Mouse (Mus musculus) neural tube, embryonic 15.5 days (tissue): ENCODE data around the gene Zfp534. TPM values are rescaled to one million over a fixed set of nuclear protein-coding genes. Genes with fewer than 3 reads are reported as not detected.
"Not testable (repeated sequence)": the region's sequence is repeated elsewhere in the genome, so short reads cannot be mapped to it uniquely, and the experiment has no call there.

Source experiments
- ATAC-seq: fragments of 200-750 bp; cut with Nextera tagmentation; 2 replicates; pipeline ENCODE4 v1.8.0; 2017; ENCODE audit warnings: mild to moderate bottlenecking, moderate TSS enrichment, moderate library complexity; ENCODE audit not compliant: low FRiP score
- H3K27ac ChIP-seq: fragments of 300-500 bp; sonication (generic); replicated peaks from 2 replicates; pipeline ENCODE4 v1.5.1; 2015; ENCODE audit warnings: mild to moderate bottlenecking, inconsistent platforms
- H3K27me3 ChIP-seq: fragments of 300-500 bp; sonication (generic); replicated peaks from 2 replicates; pipeline ENCODE4 v1.6.1; 2015; ENCODE audit warnings: inconsistent platforms
- H3K36me3 ChIP-seq: fragments of 300-500 bp; sonication (generic); 2 replicates; pipeline ENCODE4 v1.6.1; 2015; ENCODE audit warnings: inconsistent platforms
- H3K4me1 ChIP-seq: fragments of 300-500 bp; sonication (generic); 2 replicates; pipeline ENCODE4 v1.6.1; 2015; ENCODE audit warnings: inconsistent platforms
- H3K4me2 ChIP-seq: fragments of 300-500 bp; sonication (generic); 2 replicates; pipeline ENCODE4 v1.6.1; 2015; ENCODE audit warnings: inconsistent platforms, mild to moderate bottlenecking, moderate library complexity
- H3K4me3 ChIP-seq: fragments of 300-500 bp; sonication (generic); replicated peaks from 2 replicates; pipeline ENCODE4 v1.5.1; 2015; ENCODE audit warnings: mild to moderate bottlenecking, inconsistent platforms
- H3K9ac ChIP-seq: fragments of 300-500 bp; sonication (generic); replicated peaks from 2 replicates; pipeline ENCODE4 v1.6.1; 2015; ENCODE audit warnings: mild to moderate bottlenecking, inconsistent platforms
- H3K9me3 ChIP-seq: fragments of 300-500 bp; sonication (generic); replicated peaks from 2 replicates; pipeline ENCODE4 v1.6.1; 2016; ENCODE audit warnings: inconsistent platforms
- WGBS: fragments of 180-500 bp; shearing (Covaris S2); methylation state at CpG from one replicate; pipeline ENCODE4 v1.1.7; 2015; ENCODE audit warnings: mixed read lengths; 5-methylcytosine and 5-hydroxymethylcytosine counted together
- polyA plus RNA-seq: library from polyadenylated mRNA; unstranded; fragments of >200 nt; fragmentation: Nextera tagmentation; extraction: Ambion mirVana; gene quantifications from 2 replicates; pipeline ENCODE4 v1.2.1, GENCODE M21; 2015

Gene Zfp534
- not detected in 2 replicates for polyA plus RNA-seq

- H3K4me1 ChIP-seq, ATAC-seq, H3K4me3 ChIP-seq, H3K27ac ChIP-seq, H3K9me3 ChIP-seq, H3K9ac ChIP-seq, H3K4me2 ChIP-seq, H3K36me3 ChIP-seq, H3K27me3 ChIP-seq: not testable (repeated sequence)
- WGBS, result 79% methylated on average over 2 of the region's 3 CpGs
Observed at GRCm38 (mm10) chr4:147702453-147702852, at the start of gene Zfp534. Zfp534 (minus strand) TSS chr4:147702553.

DNA sequence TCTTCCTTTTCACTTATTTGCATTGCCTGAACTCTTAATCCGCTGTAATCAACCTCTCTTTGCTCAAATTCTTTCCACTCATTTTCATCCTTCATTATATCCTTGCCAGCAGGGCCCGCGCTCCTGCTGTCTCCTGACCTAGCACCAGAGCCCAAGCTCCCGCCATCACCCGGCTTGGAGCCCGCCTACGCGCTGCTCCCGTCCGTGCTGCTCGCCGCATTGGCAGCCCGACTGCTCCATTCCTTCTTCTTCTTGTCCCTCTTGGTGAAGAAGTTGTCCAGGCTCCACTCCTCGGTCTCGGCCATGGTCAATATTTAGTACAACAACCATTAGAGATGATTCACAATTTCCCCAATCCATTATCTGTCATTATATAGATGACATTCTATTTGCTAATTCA, 43.9 kb upstream of the Zfp534 start:
- WGBS, result 97% methylated on average over 14 of the region's 15 CpGs
- not testable (repeated sequence) for H3K36me3 ChIP-seq, H3K27me3 ChIP-seq, ATAC-seq, H3K4me3 ChIP-seq, H3K4me2 ChIP-seq, H3K9me3 ChIP-seq, H3K9ac ChIP-seq, H3K4me1 ChIP-seq, H3K27ac ChIP-seq

- not testable (repeated sequence) for H3K9me3 ChIP-seq, H3K27ac ChIP-seq, H3K36me3 ChIP-seq, H3K27me3 ChIP-seq, ATAC-seq, H3K9ac ChIP-seq, H3K4me1 ChIP-seq
- H3K4me2 ChIP-seq, result peak overlapping the region; percentile 55
- H3K4me3 ChIP-seq, result peak overlapping the region; percentile 38
- WGBS, result 33% methylated on average over 63 of the region's 63 CpGs
Observed at GRCm38 (mm10) chr4:147738636-147739369, 36.5 kb upstream of the Zfp534 start.

DNA sequence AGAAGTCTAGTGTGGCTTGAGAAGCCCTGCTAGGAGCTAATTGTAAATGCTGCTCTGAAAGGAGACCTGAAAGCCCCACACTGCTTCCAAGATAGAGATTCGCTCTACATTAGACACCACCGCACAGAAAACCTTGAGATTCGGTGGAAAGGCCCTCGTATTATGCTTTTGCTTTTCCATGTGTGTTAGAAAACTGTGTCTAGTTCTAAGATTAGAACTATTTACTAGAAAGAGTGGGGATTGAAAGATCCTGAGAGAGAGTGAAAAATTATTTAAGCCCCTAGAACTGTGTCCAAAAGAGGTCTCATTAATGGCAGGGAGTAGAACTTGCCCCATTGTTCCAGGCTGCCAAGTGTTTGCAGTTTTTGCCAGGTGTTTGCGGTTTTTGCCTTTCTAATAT, 47.1 kb downstream of the Zfp534 start:
- H3K9me3 ChIP-seq, H3K4me1 ChIP-seq, H3K27ac ChIP-seq, H3K36me3 ChIP-seq, H3K4me3 ChIP-seq, H3K9ac ChIP-seq, H3K27me3 ChIP-seq, H3K4me2 ChIP-seq, ATAC-seq: not testable (repeated sequence)
- 91% methylated on average over 5 of the region's 5 CpGs for WGBS

- not testable (repeated sequence) for H3K4me1 ChIP-seq, H3K4me3 ChIP-seq, H3K4me2 ChIP-seq, H3K27me3 ChIP-seq, ATAC-seq, H3K27ac ChIP-seq, H3K9ac ChIP-seq, H3K36me3 ChIP-seq, H3K9me3 ChIP-seq
- no CpG with 5 or more reads among the region's 3 CpGs for WGBS
Observed at GRCm38 (mm10) chr4:147647407-147647806, 54.9 kb downstream of the Zfp534 start.

DNA sequence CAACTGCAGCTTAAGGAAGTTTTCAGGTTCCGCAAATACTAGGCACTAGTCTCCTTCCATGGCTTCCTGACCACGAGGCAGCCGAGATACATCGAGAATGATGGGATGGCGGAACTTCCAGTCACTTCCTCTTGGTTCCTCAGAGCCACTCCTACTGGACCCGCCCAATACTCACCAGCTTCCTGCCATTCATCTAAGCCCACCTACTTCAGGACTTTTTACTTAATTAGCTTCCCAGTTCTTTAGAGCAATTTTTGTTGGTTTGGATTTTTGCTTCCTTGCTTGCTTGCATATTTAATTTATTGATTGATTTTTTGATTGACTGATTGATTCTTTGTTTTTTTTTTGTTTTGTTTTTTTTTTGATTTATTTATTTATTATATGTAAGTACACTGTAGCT, 59.9 kb downstream of the Zfp534 start, which contains the start of gene Zfp979:
Gene Zfp979, minus strand, starts transcription at position 101 of the 400 bp plus-strand sequence.
- H3K4me1 ChIP-seq, H3K9me3 ChIP-seq, H3K27me3 ChIP-seq, H3K4me2 ChIP-seq, H3K36me3 ChIP-seq, ATAC-seq, H3K4me3 ChIP-seq, H3K9ac ChIP-seq, H3K27ac ChIP-seq: not testable (repeated sequence)
- no CpG with 5 or more reads among the region's 6 CpGs for WGBS

GRCm38 (mm10) chr4:147641932-147642331, 60.4 kb downstream of the Zfp534 start:
- H3K4me1 ChIP-seq, H3K4me3 ChIP-seq, ATAC-seq, H3K9ac ChIP-seq, H3K9me3 ChIP-seq, H3K27me3 ChIP-seq, H3K27ac ChIP-seq, H3K36me3 ChIP-seq, H3K4me2 ChIP-seq: not testable (repeated sequence)
- WGBS, result 44% methylated on average over 2 of the region's 3 CpGs

DNA sequence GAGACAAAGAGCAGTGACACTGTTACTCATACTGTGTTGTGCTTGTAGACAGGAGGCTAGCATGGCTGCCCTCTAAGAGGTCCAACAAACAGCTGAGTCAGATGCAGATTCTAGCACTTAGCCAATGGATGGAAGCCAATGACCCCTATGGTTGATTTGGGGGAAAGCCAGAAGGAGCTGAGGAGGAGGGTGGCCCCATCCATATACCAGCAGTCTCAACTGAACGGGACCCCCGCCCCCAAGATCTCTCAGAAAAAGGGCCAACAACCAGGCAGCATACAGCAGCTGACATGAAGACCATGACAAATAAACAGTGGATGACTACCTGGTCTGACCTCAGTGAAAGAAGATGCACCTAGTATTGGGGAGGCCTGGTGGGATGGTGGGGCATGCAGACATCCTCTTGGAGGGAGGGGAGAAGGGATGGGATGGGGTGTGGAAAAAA, 68.5 kb downstream of the Zfp534 start:
- no CpG with 5 or more reads among the region's 2 CpGs for WGBS
- not testable (repeated sequence) for H3K4me1 ChIP-seq, H3K4me2 ChIP-seq, H3K27ac ChIP-seq, H3K9ac ChIP-seq, H3K27me3 ChIP-seq, H3K36me3 ChIP-seq, H3K9me3 ChIP-seq, H3K4me3 ChIP-seq
- peak; percentile 38; the same call in 1 of the 2 replicates for ATAC-seq

Other genes starting within 250 kb of the Zfp534 start
- gene Zfp982, start 210.1 kb downstream of the Zfp534 start, polyA plus RNA-seq, result 5.8 and 5.9 TPM in 2 replicates
- 0.75 and 1.2 TPM in 2 replicates for gene Gm16503, start 162.3 kb downstream of the Zfp534 start, polyA plus RNA-seq
- gene Zfp985, start 149.3 kb downstream of the Zfp534 start, polyA plus RNA-seq, result 0.08 and 0.10 TPM in 2 replicates
- gene Zfp979, start 60.0 kb downstream of the Zfp534 start, polyA plus RNA-seq, result 2.5 and 2.7 TPM in 2 replicates
- gene Zfp984, start 107.2 kb upstream of the Zfp534 start, polyA plus RNA-seq, result 4.0 and 6.3 TPM in 2 replicates
- gene Zfp933, start 145.8 kb upstream of the Zfp534 start, polyA plus RNA-seq, result 6.8 and 7.0 TPM in 2 replicates
- 36.8 and 41.5 TPM in 2 replicates for gene Miip, start 166.3 kb upstream of the Zfp534 start, polyA plus RNA-seq
- gene Fv1, start 166.4 kb upstream of the Zfp534 start, polyA plus RNA-seq, result 9.5 and 11.4 TPM in 2 replicates
- gene Mfn2, start 202.2 kb upstream of the Zfp534 start, polyA plus RNA-seq, result 89.9 and 100 TPM in 2 replicates
- 29.2 and 31.8 TPM in 2 replicates for gene Plod1, start 234.2 kb upstream of the Zfp534 start, polyA plus RNA-seq
- gene 2510039O18Rik, start 238.3 kb upstream of the Zfp534 start, polyA plus RNA-seq, result 11.5 and 13.5 TPM in 2 replicates